Comparison of ENCODE assay signal across 11 mouse cellular contexts in the genomic region with DNA sequence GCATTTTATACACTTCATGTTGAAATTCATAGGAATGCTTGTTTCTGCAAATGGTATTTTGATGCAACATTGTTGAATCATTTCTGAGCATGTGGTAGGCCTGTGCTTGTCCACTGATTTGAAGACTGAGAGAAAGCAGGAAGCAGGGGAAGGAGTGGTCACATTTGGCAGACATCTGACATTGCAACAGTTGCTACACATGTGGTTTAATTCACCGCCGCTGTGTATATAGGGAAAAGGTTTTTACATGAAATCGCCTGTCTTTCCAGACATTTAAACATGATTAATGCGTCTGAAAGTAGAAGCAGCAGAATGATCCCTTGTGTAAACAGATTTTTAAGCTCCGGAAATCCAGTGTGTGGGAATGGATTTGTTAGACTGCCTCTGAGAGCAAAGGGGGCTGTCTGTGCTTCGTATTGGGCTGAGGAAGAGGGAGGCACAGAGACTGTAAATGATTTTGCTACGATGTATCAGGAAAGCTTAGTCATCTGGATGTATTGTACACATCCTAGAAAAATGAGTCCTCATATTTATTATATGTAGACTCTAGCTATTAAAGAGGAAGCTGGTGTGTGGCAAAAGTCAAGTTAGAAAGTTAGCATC. TPM values are rescaled to one million over a fixed set of nuclear protein-coding genes. Genes with fewer than 3 reads are reported as not detected.
DNase-seq lines count a peak whose midpoint lies in the region; ATAC-seq and TF ChIP-seq lines count a peak whose summit lies in the region.
"Had no signal": no experiment of that assay in that cellular context is flagged by ENCODE, and none has a peak within 500 bp of the region (broad histone marks: within the 10 kb centered on the region; RNA-seq: fewer than 3 reads in every experiment).

No protein-coding gene starts in this region.

- H3K9ac ChIP-seq in kidney, embryonic 14.5 days (ENCODE audit: low read depth, low read length), result no peak overlapping the region
- H3K9ac ChIP-seq: hindbrain, embryonic 12.5 days; liver, embryonic 13.5 days had no signal

- peak; percentile 88; the same call in 1 of the 2 replicates for ATAC-seq in kidney, embryonic 14.5 days (ENCODE audit: low FRiP score, low TSS enrichment)
- peak; percentile 63 for ATAC-seq in megakaryocyte, adult 5-6 weeks (ENCODE audit: poor library complexity, severe bottlenecking)
- no peak for ATAC-seq in erythroblast, adult 5-6 weeks (replicated peaks; ENCODE audit: low FRiP score, poor library complexity, severe bottlenecking)

- H3K4me3 ChIP-seq in kidney, embryonic 14.5 days (ENCODE audit: low read length), result no peak overlapping the region
- H3K4me3 ChIP-seq in bone marrow macrophage, adult 2 months (ENCODE audit: insufficient read depth, low read length), result no peak overlapping the region
- H3K4me3 ChIP-seq: hindbrain, embryonic 12.5 days; liver, embryonic 13.5 days had no signal

- TF ChIP-seq POLR2A in bone marrow macrophage, adult 2 months (IDR thresholded peaks at IDR 0.05; ENCODE audit: borderline replicate concordance, low read depth, low read length), result no peak

- no peak for DNase-seq in kidney, adult 11 months
- DNase-seq in forelimb bud, embryonic 11.5 days (ENCODE audit: low read depth, low spot score), result peak; percentile 44
- no peak for DNase-seq in urinary bladder, postnatal 25 days (ENCODE audit: low spot score)
- DNase-seq in T-cell, adult 2 months (ENCODE audit: low spot score), result no peak
- DNase-seq: cerebellum, adult 9-10 months; liver, embryonic 13.5 days had no signal

- no peaks in the 10 kb centered on the region for H3K27me3 ChIP-seq in kidney, embryonic 14.5 days (ENCODE audit: control insufficient read depth, insufficient read depth, low read length)
- H3K27me3 ChIP-seq: hindbrain, embryonic 12.5 days; liver, embryonic 13.5 days had no signal

- no peaks in the 10 kb centered on the region for H3K9me3 ChIP-seq in kidney, embryonic 14.5 days (ENCODE audit: control insufficient read depth, low read length)
- H3K9me3 ChIP-seq: hindbrain, embryonic 12.5 days; liver, embryonic 13.5 days had no signal

- H3K4me1 ChIP-seq in kidney, embryonic 14.5 days (ENCODE audit: control insufficient read depth, insufficient read depth, low read length), result 0 out of 2 replicates have a peak, but pooled peaks cover 5% of the 10 kb centered on the region
- H3K4me1 ChIP-seq in bone marrow macrophage, adult 2 months (ENCODE audit: control insufficient read depth, insufficient read depth, low read length), result peaks cover 28% of the 10 kb centered on the region
- H3K4me1 ChIP-seq: liver, embryonic 13.5 days had no signal

- WGBS in kidney, embryonic 14.5 days, result 23% methylated on average over 7 of the region's 7 CpGs

- no peak overlapping the region for H3K4me2 ChIP-seq in kidney, embryonic 14.5 days (replicated peaks; ENCODE audit: low read depth, low read length)
- H3K4me2 ChIP-seq: hindbrain, embryonic 12.5 days; liver, embryonic 13.5 days had no signal

- TF ChIP-seq CTCF in bone marrow macrophage, adult 2 months (IDR thresholded peaks at IDR 0.05; ENCODE audit: low read depth, low read length), result no peak

- no peaks in the 10 kb centered on the region for H3K36me3 ChIP-seq in kidney, embryonic 14.5 days (ENCODE audit: control insufficient read depth, insufficient read depth, low read length)
- H3K36me3 ChIP-seq: hindbrain, embryonic 12.5 days; liver, embryonic 13.5 days had no signal

- H3K27ac ChIP-seq in kidney, embryonic 14.5 days (ENCODE audit: low read depth, low read length), result peak overlapping the region; percentile 74; the same call in 1 of the 2 replicates
- peak overlapping the region; percentile 62 for H3K27ac ChIP-seq in bone marrow macrophage, adult 2 months (ENCODE audit: insufficient read depth, low read depth, low read length)
- H3K27ac ChIP-seq: hindbrain, embryonic 12.5 days; liver, embryonic 13.5 days had no signal

RNA-seq across cellular contexts. Expression of gene Ccl8, which starts 24.6 kb away (rescaled TPM):
- polyA plus RNA-seq in kidney, embryonic 14.5 days (2014; fragmentation: Nextera tagmentation; extraction: Ambion mirVana), result not detected in 2 replicates
- 1.9 TPM in 1 of 2 replicates, not detected in the other for polyA plus RNA-seq in bone marrow macrophage, adult 2 months (2012; ENCODE audit: insufficient read depth, insufficient read length, missing spikeins)
- total RNA-seq in megakaryocyte, adult 5-6 weeks (2015), result 0.50 TPM in 1 of 2 replicates, not detected in the other
- total RNA-seq in megakaryocyte, adult 5-6 weeks (2017), result not detected in 2 replicates
- not detected in 2 replicates for total RNA-seq in erythroblast, adult 5-6 weeks (2015; ENCODE audit: low replicate concordance)
- not detected in 2 replicates for total RNA-seq in erythroblast, adult 5-6 weeks (2017; ENCODE audit: low replicate concordance)
- polyA plus RNA-seq: hindbrain, embryonic 12.5 days; liver, embryonic 13.5 days had no signal

RNA-seq across cellular contexts. Expression of gene Ccl12, which starts 37.9 kb away (rescaled TPM):
- polyA plus RNA-seq in kidney, embryonic 14.5 days (2014; fragmentation: Nextera tagmentation; extraction: Ambion mirVana), result 0.51 and 1.7 TPM in 2 replicates
- 1.1 and 1.7 TPM in 2 replicates for polyA plus RNA-seq in bone marrow macrophage, adult 2 months (2012; ENCODE audit: insufficient read depth, insufficient read length, missing spikeins)
- total RNA-seq in megakaryocyte, adult 5-6 weeks (2015), result not detected in 2 replicates
- total RNA-seq in megakaryocyte, adult 5-6 weeks (2017), result not detected in 2 replicates
- not detected in 2 replicates for total RNA-seq in erythroblast, adult 5-6 weeks (2015; ENCODE audit: low replicate concordance)
- not detected in 2 replicates for total RNA-seq in erythroblast, adult 5-6 weeks (2017; ENCODE audit: low replicate concordance)
